Mouse (Mus musculus) layer of hippocampus, adult 8-10 months (tissue): ENCODE measurements at regions not wholly inside any gene's neighbourhood (a gene's known extent, or its start where the extent isn't known, plus 50 kb on each side); places are given as distances from the start of the nearest gene placed in this dataset.
"Not testable (repeated sequence)": the region's sequence is repeated elsewhere in the genome, so short reads cannot be mapped to it uniquely, and the experiment has no call there.

Experiments used
- DNase-seq, 2 experiments: peaks; one replicate each; pipeline ENCODE4 v3.0.0; 2022; ENCODE audit warnings: low spot score in 2 of 2

DNA sequence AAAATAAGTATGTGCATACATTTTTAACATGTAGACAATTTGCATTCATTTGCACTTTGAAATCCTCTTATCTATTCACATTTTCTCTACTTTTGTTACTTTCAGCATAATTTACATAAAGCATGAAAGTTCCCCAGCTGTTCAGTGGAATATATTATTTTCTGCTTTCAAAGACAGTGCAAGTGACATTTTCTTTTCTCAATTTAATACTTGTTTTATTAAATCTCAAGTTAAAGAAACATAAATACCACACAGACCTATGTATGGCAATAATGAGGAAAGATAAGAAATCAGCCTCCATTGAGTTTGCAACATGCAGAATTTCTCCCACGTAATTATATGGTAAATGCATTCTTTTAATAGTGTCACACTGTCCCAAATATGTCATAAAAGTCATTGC lies 1168.1 kb upstream of the Gje1 start:
- no peak for DNase-seq

DNA sequence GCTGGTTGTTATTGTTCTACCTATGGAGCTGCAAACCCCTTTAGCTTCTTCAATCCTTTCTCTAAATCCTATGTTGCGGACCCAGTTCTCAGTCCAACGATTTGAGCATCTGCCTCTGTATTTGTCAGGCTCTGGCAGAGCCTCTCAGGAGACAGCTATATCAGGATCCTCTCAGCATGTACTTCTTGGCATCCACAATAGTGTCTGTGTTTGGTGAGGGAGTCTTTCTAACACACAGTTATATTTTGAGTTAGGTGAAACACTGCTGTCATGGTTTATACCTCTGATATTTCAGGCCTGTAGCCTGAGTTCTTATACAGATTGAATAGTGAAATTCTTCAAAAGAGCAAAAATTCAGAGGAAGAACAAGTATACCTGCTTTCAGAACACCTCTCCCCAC lies 1150.0 kb upstream of the Gje1 start:
- DNase-seq: no peak

DNA sequence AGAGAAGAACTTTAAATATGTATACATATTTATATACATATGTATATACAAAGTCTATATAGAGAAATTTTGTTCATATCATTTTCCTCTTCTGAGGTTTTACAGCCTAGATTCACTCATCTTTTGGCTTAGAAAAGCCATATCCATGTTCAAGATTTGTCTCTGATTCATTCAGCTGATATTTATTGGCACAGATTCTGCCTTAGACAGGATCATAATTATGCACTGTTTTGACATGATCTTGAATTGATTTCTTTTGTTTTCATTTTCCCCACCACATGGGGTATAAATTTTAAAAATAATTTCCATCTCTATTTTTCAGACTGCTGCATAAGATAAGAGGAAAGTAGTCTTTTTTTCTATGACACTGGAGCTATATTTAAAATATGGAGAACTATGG lies 1148.9 kb upstream of the Gje1 start:
- DNase-seq: no peak

DNA sequence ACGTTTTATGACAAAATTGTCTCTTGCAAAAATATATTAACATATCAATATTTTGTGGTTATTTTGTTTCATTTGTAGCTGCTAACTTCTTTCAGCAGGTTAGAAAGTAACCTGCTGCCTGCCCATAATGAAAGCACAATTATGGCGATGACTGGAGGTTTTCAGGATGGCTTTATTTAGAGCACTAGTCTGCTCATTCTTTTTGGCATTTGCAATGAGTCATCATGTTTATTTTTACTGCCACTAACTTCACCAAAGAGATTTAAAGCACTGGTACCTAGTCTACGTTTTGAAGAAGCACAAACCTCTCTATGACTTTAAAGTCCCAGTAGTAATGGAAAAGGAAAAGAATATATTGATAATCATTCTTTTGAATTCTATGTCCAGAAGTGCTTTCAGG lies 1123.4 kb upstream of the Gje1 start:
- no peak for DNase-seq

DNA sequence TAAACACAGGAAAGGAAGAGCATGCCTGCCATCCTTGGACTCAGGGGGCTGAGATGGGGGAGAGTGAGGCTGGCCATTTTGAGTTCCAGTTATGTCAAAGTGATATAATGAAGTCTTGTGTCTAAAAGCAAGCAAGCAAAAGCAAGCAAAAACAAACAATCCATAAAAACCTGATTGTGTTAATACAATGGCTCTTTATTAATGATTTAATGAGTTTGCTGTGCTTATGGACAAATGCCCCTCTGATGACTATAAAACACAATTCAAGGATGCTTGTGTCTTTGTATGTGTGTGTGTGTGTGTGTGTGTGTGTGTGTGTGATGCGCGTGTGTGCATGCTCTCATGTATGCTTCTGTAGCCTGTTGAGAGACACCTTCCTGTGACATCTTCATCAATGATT lies 1114.3 kb upstream of the Gje1 start:
- no peak for DNase-seq

DNA sequence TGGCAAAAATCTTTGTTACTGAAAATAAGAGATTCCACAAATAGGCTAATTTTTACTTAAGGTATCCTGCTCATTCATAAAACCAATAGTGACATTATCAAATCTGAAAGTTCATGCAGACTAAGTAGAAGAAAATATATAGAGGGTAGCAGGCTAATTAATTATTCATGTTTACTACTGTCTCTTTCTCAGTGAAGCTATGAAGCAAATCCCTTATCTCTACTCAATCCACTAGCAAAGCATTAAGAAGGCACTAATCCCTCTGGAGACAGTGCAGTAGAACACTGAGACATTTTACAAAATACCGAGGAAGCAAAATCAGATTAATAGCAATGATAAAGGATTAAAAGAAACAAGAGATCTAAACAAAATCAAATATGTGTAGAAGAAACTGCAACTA lies 1107.4 kb upstream of the Gje1 start:
- no peak for DNase-seq

DNA sequence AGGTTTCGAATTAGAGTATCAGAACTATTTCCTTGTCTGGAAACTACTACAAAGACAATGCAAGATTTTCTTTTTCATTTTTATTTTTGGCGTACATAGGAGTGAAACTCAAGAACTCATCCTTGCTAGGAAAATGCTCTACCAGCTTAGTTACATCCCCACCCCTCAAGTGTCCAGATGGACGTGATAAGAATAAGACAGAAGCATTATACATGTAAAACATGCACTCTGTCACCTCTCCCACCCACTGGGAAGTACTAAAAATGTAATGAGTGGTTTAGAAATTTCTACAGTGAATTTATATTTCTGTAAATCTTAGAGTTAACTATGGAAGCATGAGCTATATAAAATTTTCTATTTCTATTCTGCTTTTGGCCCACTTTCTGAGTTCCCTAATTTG lies 1089.3 kb upstream of the Gje1 start:
- DNase-seq: no peak

DNA sequence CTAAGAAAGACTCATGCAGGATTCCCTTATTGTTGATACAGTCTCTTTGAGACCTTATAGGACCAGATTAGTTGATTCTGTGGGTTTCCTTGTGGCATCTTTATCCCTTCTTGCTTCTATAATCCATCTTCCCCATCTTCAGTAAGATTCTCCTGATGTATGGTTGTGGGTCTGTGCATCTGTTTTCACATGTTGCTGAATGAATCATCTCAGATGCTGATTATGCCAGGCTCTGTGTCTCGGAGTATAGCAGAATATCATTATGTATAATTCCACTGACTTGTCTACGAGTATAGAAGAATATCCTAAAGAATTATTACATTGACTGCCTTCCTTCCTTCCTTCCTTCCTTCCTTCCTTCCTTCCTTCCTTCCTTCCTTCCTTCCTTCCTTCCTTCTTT lies 1087.8 kb upstream of the Gje1 start:
- DNase-seq: no peak

DNA sequence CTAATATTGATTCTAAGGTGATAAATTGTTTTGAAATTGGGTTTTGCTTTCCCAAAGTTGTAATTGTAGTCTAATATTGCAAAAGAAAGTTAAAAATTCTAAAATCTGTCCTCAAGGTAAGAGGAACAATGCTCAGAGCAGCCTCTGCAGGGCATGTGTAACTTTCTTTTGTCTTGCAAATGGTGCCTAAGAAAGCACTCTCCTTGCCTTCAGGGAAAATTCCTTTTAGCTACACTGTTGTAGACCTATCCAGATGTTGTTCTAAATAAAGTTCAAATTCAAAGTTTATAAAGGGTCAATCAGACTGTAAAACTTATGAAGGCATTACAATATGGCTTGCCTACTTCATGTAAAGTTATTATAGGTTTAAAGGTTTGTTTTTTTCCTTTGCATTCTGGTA lies 1075.2 kb upstream of the Gje1 start:
- not testable (repeated sequence) for DNase-seq

DNA sequence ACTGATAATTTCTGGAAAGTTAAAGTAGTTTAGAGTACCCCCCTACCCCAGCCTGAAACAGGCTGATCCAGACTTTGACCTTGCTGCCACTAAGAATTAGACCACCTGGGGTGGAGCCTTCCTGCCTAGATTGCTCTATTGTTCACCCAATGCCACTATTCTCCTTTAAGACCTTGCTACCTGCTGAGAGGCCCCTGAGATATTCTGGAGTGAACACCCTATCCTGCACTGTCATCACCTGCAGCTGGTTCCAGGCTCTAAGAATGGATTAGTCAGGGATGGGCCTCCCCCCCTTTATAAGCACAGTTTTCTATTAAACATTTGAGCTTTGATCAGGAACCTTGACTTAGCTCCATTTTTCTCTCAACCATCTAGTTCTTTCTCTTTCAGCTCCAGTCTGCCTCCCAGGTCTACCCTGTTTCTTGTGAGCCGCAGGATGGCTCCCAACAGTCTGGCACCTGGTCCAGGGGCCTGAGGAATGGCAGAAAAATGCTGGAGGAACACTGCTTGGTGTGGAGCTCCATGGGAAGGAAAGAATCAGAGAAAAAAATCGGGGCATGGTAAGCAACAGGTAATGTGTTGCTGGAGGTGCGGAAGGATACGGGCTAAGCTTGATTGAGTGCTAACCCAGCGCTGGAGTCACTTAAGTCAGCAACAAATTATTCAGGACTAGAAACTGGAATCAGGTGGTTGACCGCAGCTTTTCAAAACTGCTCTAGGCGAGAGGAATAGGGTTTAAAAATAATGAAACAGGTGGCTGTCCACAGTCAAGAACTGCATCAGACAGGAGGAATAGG lies 1073.7 kb upstream of the Gje1 start:
- no peak for DNase-seq

DNA sequence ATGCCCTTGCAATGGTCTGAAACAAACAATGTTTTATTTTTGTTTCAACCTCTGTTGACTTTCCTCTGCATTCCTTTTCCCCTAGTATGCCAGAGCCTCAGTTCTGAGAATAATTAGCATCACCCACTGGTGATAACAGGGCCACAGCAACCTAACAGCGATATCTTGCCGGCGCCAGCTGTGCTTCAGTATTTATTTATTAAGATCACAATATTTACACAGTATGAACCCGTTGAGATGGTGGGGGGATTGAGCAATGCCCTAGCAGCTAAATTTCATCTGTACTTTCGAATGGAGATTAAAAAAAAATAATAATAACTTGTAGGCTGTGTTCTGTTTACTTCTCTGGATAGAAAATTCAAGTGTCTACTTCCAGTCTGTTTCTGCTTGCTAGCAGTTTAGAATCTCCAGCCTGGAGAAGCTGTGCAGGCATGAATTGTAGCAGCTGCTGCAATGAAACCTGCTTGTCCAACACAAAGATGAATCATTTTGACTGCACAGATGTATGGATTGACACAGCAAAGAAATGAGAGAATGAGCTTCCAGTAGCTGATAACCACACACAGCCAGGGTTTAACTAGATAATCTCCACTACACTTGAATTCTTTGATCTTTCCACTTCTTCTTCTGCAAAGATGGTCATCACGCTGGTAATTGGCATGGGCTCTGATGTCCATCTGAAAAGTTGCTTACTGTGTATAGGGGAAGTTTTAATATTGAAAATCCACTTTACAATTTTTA lies 1042.1 kb upstream of the Gje1 start:
- peak in 1 of 2 experiments; percentile 3 for DNase-seq

DNA sequence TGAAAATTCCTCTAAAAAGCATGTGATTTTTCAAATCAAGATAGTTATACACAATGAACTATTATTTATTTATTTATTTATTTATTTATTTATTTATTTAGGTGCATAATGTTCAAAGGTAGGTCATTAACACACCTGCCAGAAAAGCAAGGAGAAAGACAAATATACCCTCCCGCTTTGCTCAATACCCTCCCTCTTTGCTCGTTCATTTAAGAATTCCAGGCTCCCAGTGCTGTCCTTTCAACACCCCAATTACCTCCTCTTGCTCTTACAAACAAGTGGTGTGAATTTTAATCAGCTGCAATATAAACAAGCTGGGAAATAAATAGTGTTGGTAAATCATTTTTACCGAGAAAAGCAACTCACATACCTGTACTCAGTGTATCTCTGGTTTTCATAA lies 1041.6 kb upstream of the Gje1 start:
- DNase-seq: no peak

DNA sequence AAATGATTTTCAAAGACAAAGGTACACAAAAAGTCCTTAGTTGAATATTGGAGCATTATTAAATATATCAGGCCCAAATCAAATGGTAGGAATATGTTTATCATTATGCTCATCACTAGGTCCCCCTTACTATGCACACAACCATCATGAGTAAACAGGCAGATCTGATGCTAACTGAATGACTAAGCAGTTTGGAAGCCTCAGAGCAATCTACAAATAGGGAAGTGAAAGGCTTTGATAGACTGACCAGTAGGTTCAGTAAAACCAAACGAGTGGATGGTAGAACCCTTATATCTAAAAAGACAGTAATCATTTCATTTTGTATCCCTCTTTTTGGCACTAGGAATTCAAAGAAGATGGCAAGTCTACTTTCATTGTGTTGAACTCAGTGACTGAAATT lies 1039.5 kb upstream of the Gje1 start:
- DNase-seq: no peak

DNA sequence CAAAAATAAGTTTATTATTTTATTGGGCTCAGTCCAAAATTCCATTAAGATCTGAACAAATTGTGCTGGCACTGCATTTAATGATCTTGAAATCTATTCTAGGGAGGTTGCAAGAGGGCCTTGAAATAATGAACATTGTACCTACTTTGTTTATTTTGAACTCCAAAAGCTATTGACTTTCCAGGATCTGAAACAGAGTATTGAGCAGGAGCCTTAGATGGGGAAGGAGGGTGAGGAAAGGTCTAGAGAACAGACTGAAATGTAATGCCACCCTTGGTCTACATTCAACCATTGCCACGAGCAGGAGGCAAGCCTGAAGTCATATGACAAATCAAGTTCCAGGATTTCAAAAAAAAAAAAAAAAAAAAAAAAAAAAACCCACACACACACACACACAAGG lies 1028.9 kb upstream of the Gje1 start:
- DNase-seq: no peak

DNA sequence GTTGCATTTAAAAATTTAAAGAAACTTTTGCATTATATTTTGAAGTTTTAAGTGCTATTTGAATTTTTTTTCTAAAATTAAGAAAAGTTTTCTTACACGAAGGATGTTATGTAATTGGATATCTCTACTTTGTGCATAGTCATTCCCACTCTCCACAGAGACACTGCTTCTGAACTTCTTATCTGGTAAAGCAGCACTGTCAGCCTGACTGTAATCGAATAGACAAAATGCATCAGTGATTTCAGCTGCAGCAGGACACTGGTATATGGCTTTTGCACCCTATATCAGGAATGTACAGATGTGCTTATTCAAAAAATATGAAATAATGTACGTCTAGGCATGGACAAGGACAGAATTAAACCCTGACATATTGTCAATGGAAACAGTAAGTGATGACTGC lies 1020.6 kb upstream of the Gje1 start:
- DNase-seq: no peak

DNA sequence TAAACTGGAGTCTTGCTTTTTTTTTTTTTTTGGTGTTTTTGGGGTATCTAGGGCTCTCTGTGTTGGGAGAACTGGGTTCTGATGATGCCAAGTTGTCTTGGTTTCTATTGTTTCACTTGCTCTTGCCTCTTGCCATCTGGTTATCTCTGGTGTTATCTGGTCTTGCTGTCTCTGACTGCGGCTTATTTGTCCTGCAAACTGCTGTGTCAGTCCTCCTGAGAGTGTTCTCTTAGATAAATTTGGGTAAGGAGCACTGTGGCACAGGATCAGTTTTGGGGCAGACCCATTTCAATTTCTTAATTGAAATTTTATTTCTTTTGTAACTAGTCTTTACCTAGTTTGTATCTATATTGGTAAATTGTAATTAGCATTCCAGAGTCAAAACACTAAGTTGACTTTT lies 1013.3 kb upstream of the Gje1 start:
- DNase-seq: no peak

DNA sequence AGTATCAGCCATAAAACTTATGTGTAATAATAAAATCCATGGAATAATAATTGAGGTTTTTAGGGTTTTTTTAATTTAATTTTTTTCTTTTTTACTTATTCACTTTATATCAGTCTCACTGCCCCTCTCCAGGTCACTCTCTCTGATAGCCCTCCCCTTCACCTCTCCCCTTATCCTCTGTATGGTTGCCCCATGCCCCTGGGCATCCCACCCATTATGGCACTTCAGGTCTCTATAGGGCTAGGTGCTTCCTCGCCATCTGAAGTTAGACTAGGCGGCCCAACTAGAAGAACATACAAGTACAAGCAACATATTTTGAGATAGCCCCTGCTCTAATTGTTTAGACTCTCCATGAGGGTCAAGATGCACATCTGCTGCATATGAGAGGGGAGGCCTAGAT lies 979.9 kb upstream of the Gje1 start:
- DNase-seq: no peak

DNA sequence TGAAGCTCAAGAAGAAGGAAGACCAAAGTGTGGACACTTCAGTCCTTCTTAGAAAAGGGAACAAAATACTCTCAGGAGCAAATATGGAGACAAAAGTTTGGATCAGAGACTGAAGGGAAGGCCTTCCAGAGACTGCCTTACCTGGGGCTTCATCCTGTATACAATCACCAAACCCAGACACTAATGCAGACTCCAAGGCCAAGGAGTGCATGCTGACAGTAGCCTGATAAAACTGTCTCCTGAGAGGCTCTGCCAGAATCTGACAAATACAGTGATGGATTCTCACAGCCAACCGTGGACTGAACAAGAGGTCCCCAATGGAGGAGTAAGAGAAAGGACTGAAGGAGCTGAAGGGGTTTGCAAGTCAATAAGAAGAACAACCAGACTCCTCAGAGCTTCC lies 979.0 kb upstream of the Gje1 start:
- no peak for DNase-seq

DNA sequence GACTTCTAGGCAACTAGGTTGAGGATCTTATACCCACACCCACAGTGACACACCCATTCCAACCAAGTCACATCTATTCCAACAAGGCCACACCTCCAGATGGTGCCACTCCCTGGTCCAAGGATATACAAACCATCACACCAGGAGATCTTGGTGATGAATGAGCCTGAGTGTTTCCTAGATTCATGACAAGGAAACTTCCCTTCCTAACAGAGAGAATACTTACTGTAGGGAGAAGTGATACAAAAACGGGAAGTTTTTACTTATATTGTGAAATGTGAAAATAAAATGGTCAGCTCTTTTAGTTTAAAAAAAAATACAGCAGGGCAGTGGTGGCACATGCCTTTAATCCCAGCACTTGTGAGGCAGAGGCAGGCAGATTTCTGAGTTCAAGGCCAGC lies 953.6 kb upstream of the Gje1 start:
- DNase-seq: not testable (repeated sequence)
